Mouse (Mus musculus): ENCODE measurements around the gene Sipa1l3. TPM values are rescaled to one million over a fixed set of nuclear protein-coding genes. Genes with fewer than 3 reads are reported as not detected.

The Sipa1l3 gene
- polyA plus RNA-seq, 1 experiment from 2014 or later: 22.0 TPM

DNA sequence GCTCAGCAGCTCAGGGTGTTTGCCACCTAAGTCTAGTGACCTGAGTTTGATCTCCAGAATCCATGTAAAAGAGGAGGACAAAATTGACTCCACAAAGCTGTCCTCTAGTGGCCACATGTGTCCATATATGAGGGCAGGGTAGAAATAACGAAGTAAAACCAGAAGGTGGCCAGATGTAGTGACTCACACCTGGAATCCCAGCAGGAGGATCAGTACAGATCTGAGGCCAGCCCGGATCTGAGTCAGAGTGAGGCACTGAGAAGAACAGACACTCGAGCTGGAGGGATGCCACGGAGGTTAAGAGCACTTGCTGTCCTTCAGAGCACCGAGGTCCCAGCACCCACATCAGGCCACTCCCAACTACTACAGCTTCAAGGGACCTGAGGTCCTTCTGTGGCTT lies 68.3 kb downstream of the Sipa1l3 start:
- H3K4me3 ChIP-seq (ENCODE audit: low read depth, low read length): no peak overlapping the region
- 69% methylated on average over 5 of the region's 5 CpGs for WGBS
- no peaks in the 10 kb centered on the region for H3K27me3 ChIP-seq (replicated peaks; ENCODE audit: control insufficient read depth, insufficient read depth, low read length)
- H3K4me1 ChIP-seq (replicated peaks; ENCODE audit: control insufficient read depth, insufficient read depth, low read length): peaks cover 6% of the 10 kb centered on the region; the same call in 1 of the 2 replicates
- peaks cover 4% of the 10 kb centered on the region; the same call in 1 of the 2 replicates for H3K36me3 ChIP-seq (ENCODE audit: control insufficient read depth, insufficient read depth)
- TF ChIP-seq CTCF (IDR thresholded peaks at IDR 0.05; ENCODE audit: low read depth): peak; percentile 47
- no peaks in the 10 kb centered on the region for H3K9me3 ChIP-seq (ENCODE audit: control insufficient read depth)
- no peak for ATAC-seq
- H3K9ac ChIP-seq (ENCODE audit: low read depth, low read length): no peak overlapping the region
- H3K4me2 ChIP-seq (replicated peaks; ENCODE audit: low read depth): no peak overlapping the region
- no peak overlapping the region for H3K27ac ChIP-seq (ENCODE audit: low read depth, low read length)

DNA sequence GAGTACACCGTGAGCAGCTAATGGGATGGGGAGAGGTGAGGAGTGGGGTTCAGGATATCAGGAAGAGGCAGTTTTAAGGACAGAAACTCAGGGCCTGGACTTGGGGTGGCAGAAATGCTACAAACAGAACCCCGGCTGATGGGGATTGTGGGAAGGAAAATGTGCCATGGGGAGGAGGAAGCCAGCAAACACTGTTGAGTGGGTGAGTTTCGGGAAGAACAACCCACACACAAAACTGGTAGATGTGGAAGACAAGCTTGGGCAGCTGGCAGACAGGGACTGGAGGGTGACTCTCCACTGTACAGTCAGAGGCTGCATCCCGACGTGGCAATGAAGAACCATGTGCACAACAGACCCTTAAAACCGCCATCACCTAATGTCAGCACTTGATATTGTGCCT lies 69.6 kb downstream of the Sipa1l3 start:
- Histone ChIP-seq H3K9me3 (ENCODE audit: control insufficient read depth) (no peaks in the 10 kb centered on the region), H3K4me3 (ENCODE audit: low read depth, low read length) (no peak overlapping the region), H3K4me1 (replicated peaks; ENCODE audit: control insufficient read depth, insufficient read depth, low read length) (peaks cover 6% of the 10 kb centered on the region; the same call in 1 of the 2 replicates), H3K36me3 (ENCODE audit: control insufficient read depth, insufficient read depth) (peaks cover 4% of the 10 kb centered on the region; the same call in 1 of the 2 replicates), H3K27me3 (replicated peaks; ENCODE audit: control insufficient read depth, insufficient read depth, low read length) (no peaks in the 10 kb centered on the region), H3K27ac (ENCODE audit: low read depth, low read length) (no peak overlapping the region), H3K9ac (ENCODE audit: low read depth, low read length) (no peak overlapping the region), H3K4me2 (replicated peaks; ENCODE audit: low read depth) (no peak overlapping the region)
- TF ChIP-seq CTCF (IDR thresholded peaks at IDR 0.05; ENCODE audit: low read depth): no peak
- ATAC-seq: no peak
- WGBS: 91% methylated on average over 6 of the region's 6 CpGs

DNA sequence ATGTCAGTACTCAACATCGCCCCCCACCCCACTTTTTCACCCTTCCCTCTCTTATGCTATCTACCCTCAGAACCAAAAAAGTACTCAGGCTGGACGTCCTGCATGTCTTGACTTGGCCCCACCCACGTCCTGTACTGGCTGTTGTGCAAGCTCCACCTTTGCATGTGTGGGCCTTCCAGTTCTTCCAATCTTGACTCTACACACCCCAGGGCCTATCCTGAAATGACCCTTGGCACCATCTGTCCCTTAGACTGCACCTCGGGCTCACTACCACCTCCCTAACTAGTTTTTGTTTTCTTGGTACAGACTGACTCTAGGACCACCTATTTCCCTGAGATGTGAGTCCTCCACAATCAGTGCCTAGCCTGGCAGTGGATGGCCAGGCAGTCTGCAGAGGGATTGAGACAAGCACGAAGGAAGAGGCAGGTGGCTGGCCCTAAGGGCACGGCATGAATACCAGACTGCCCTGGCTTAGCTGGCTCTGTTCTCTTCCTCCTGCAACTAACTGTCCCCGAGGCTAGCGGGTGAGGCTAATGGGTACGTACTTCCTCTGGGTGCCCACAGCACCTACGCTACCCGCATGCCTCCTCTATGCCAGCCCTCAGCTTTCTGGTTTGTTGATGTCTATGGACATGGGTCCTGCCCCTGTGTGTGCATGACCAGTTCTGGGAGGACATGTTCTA lies 71.2 kb downstream of the Sipa1l3 start:
- ATAC-seq: peak; percentile 34; the same call in 1 of the 2 replicates
- Histone ChIP-seq H3K9me3 (ENCODE audit: control insufficient read depth) (no peaks in the 10 kb centered on the region), H3K27ac (ENCODE audit: low read depth, low read length) (no peak overlapping the region; the same call in 1 of the 2 replicates)

DNA sequence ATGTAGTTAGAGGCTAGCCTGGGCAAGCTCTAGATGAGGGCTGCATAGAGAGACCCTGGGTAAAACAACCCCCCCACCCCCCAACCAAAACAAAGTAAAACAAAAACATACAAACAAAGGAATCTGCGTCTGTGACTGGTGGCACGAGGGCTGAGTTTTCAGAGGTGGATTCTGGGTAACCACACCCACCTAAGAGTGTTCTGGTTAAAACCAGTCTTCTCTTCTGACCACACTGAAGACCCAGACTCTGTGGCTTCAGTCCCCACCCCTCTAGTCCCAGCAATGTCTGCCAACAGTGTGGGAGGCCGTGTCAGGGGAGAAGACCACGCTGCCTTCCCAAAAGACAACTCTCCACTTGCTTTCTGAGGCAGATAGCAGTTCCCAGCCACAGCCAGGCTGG lies 72.3 kb downstream of the Sipa1l3 start:
- H3K4me2 ChIP-seq (replicated peaks; ENCODE audit: low read depth): no peak overlapping the region
- no peaks in the 10 kb centered on the region for H3K27me3 ChIP-seq (replicated peaks; ENCODE audit: control insufficient read depth, insufficient read depth, low read length)
- no peak overlapping the region for H3K4me3 ChIP-seq (ENCODE audit: low read depth, low read length)
- H3K27ac ChIP-seq (ENCODE audit: low read depth, low read length): no peak overlapping the region
- H3K36me3 ChIP-seq (ENCODE audit: control insufficient read depth, insufficient read depth): 0 out of 2 replicates have a peak, but pooled peaks cover 4% of the 10 kb centered on the region
- no peak for TF ChIP-seq CTCF (IDR thresholded peaks at IDR 0.05; ENCODE audit: low read depth)
- H3K9me3 ChIP-seq (ENCODE audit: control insufficient read depth): no peaks in the 10 kb centered on the region
- no peaks in the 10 kb centered on the region; the same call in 1 of the 2 replicates for H3K4me1 ChIP-seq (replicated peaks; ENCODE audit: control insufficient read depth, insufficient read depth, low read length)
- no peak for ATAC-seq
- WGBS: 84% methylated on average over 4 of the region's 4 CpGs
- no peak overlapping the region for H3K9ac ChIP-seq (ENCODE audit: low read depth, low read length)

More for the DNA sequence above, 71.2 kb downstream of the Sipa1l3 start:
- 68% methylated on average over 11 of the region's 11 CpGs for WGBS
- no peaks in the 10 kb centered on the region for H3K27me3 ChIP-seq (replicated peaks; ENCODE audit: control insufficient read depth, insufficient read depth, low read length)
- peaks cover 7% of the 10 kb centered on the region; the same call in 1 of the 2 replicates for H3K36me3 ChIP-seq (ENCODE audit: control insufficient read depth, insufficient read depth)
- no peak overlapping the region for H3K4me3 ChIP-seq (ENCODE audit: low read depth, low read length)
- H3K9ac ChIP-seq (ENCODE audit: low read depth, low read length): no peak overlapping the region
- H3K4me2 ChIP-seq (replicated peaks; ENCODE audit: low read depth): no peak overlapping the region
- no peaks in the 10 kb centered on the region; the same call in 1 of the 2 replicates for H3K4me1 ChIP-seq (replicated peaks; ENCODE audit: control insufficient read depth, insufficient read depth, low read length)
- TF ChIP-seq CTCF (IDR thresholded peaks at IDR 0.05; ENCODE audit: low read depth): no peak

DNA sequence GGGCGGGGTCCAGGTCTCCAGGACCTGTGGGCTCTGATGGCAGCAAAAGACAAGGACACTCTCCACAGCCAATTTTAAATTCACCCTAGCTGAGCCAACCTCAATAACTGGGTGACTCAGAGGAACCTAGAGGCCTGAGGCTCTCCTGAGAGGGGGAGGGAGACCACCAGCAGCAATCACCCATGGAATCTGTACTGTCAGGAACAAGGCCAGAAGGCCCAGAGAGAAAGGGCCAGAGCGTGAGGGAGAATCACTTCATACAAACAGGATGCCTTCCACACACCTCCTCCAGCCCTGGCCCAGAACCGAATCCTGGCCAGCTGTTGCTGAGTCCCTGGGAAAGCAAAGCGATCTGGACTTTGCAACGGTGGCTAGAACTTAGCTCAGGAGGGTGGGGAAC lies 73.9 kb downstream of the Sipa1l3 start:
- Histone ChIP-seq H3K9ac (ENCODE audit: low read depth, low read length) (no peak overlapping the region), H3K4me2 (replicated peaks; ENCODE audit: low read depth) (no peak overlapping the region), H3K36me3 (ENCODE audit: control insufficient read depth, insufficient read depth) (0 out of 2 replicates have a peak, but pooled peaks cover 4% of the 10 kb centered on the region), H3K9me3 (ENCODE audit: control insufficient read depth) (no peaks in the 10 kb centered on the region), H3K4me1 (replicated peaks; ENCODE audit: control insufficient read depth, insufficient read depth, low read length) (no peaks in the 10 kb centered on the region; the same call in 1 of the 2 replicates), H3K27ac (ENCODE audit: low read depth, low read length) (peak overlapping the region; percentile 16; the same call in 1 of the 2 replicates), H3K4me3 (ENCODE audit: low read depth, low read length) (no peak overlapping the region), H3K27me3 (replicated peaks; ENCODE audit: control insufficient read depth, insufficient read depth, low read length) (no peaks in the 10 kb centered on the region)
- WGBS: 34% methylated on average over 5 of the region's 5 CpGs
- TF ChIP-seq CTCF (IDR thresholded peaks at IDR 0.05; ENCODE audit: low read depth): no peak
- peak; percentile 18; the same call in 1 of the 2 replicates for ATAC-seq

DNA sequence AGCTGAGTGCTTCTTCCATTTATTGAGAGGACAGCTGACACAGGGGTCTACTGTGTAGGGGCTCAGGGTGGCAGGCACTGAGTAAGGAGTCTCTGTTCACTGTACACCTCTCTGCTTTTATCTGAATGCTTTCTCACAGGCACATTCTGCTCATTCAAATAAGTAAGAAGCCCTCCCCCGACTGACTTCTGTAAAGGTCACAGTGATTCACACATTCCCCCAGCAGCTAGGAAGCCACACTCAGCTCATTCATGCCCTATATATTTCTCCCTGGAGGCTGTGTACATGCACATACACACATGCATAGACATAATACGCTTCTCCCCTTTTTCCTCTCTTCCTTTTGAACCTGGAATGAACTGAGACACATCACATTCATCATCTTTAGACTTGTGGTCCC lies 74.4 kb downstream of the Sipa1l3 start:
- H3K27ac ChIP-seq (ENCODE audit: low read depth, low read length): peak overlapping the region; percentile 21; the same call in 1 of the 2 replicates
- WGBS: 61% methylated on average over 2 of the region's 2 CpGs
- H3K9me3 ChIP-seq (ENCODE audit: control insufficient read depth): no peaks in the 10 kb centered on the region
- H3K9ac ChIP-seq (ENCODE audit: low read depth, low read length): no peak overlapping the region
- 0 out of 2 replicates have a peak, but pooled peaks have one; percentile 3 for ATAC-seq
- H3K4me3 ChIP-seq (ENCODE audit: low read depth, low read length): no peak overlapping the region
- no peaks in the 10 kb centered on the region; the same call in 1 of the 2 replicates for H3K4me1 ChIP-seq (replicated peaks; ENCODE audit: control insufficient read depth, insufficient read depth, low read length)
- 0 out of 2 replicates have a peak, but pooled peaks cover 4% of the 10 kb centered on the region for H3K36me3 ChIP-seq (ENCODE audit: control insufficient read depth, insufficient read depth)
- no peak for TF ChIP-seq CTCF (IDR thresholded peaks at IDR 0.05; ENCODE audit: low read depth)
- no peaks in the 10 kb centered on the region for H3K27me3 ChIP-seq (replicated peaks; ENCODE audit: control insufficient read depth, insufficient read depth, low read length)
- no peak overlapping the region for H3K4me2 ChIP-seq (replicated peaks; ENCODE audit: low read depth)

Data from intestine, postnatal 0 days (tissue).